28 mouse cellular contexts compared by ENCODE assay signal in the genomic region with DNA sequence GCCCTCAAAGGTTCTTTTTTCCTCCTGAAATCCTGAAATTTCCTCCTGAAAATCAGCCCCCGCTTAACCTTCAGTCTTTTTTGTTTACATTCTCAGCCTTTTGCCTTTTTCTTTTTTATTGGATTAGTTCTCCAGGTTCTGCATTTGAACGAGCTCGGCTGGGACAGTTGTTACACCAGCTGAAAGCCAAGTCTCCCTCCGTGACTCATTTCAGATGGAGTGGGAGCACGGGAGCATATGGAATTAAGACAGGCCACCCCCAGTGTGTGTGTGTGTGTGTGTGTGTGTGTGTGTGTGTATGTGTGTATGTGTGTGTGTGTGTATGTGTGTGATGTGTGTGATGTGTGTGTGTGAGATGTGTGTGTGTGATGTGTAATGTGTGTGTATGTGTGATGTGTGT. TPM values are rescaled to one million over a fixed set of nuclear protein-coding genes. Genes with fewer than 3 reads are reported as not detected.
"Had no signal": no experiment of that assay in that cellular context is flagged by ENCODE, and none has a peak within 500 bp of the region (broad histone marks: within the 10 kb centered on the region; RNA-seq: fewer than 3 reads in every experiment).

No protein-coding gene starts in this region.

- H3K9ac ChIP-seq: limb, embryonic 13.5 days; liver, embryonic 12.5 days; liver, embryonic 15.5 days; lung, embryonic 15.5 days; midbrain, embryonic 13.5 days; neural tube, embryonic 13.5 days; stomach, embryonic 15.5 days had no signal

- ATAC-seq: inflammation-experienced regulatory T-cells, adult 6 months; intestine, embryonic 16.5 days; liver, embryonic 12.5 days; midbrain, embryonic 13.5 days; midbrain, embryonic 16.5 days had no signal

- H3K4me1 ChIP-seq: liver, embryonic 15.5 days; lung, embryonic 15.5 days had no signal

- H3K27me3 ChIP-seq: lung, embryonic 15.5 days; neural tube, embryonic 13.5 days; stomach, embryonic 15.5 days had no signal

- DNase-seq: kidney, adult 18-20 months; kidney, adult 9 months; kidney, postnatal 14 days; kidney, postnatal 4 days; liver; lung, adult 18-20 months; lung, postnatal 10 days; lung, postnatal 36 days; retina, postnatal 1 day; spleen, adult 18-20 months; thymus, adult 18-20 months; thymus, postnatal 36 days had no signal

- H3K4me3 ChIP-seq: limb, embryonic 10.5 days; limb, embryonic 13.5 days; liver, embryonic 12.5 days; liver, embryonic 15.5 days; lung, embryonic 15.5 days; megakaryocyte, embryonic 14.5 days; midbrain, embryonic 10.5 days; midbrain, embryonic 13.5 days; myocyte; neural tube, embryonic 13.5 days; stomach, embryonic 15.5 days had no signal

- H3K36me3 ChIP-seq: limb, embryonic 10.5 days; limb, embryonic 13.5 days; liver, embryonic 12.5 days; liver, embryonic 15.5 days; lung, embryonic 15.5 days; midbrain, embryonic 10.5 days; midbrain, embryonic 13.5 days; neural tube, embryonic 13.5 days; stomach, embryonic 15.5 days had no signal

- H3K4me2 ChIP-seq: limb, embryonic 13.5 days; liver, embryonic 12.5 days; liver, embryonic 15.5 days; lung, embryonic 15.5 days; midbrain, embryonic 13.5 days; neural tube, embryonic 13.5 days; stomach, embryonic 15.5 days had no signal

- H3K27ac ChIP-seq: limb, embryonic 10.5 days; limb, embryonic 13.5 days; liver, embryonic 12.5 days; liver, embryonic 15.5 days; lung, embryonic 15.5 days; midbrain, embryonic 10.5 days; midbrain, embryonic 13.5 days; neural tube, embryonic 13.5 days; stomach, embryonic 15.5 days had no signal

- H3K9me3 ChIP-seq: limb, embryonic 10.5 days; limb, embryonic 13.5 days; liver, embryonic 12.5 days; liver, embryonic 15.5 days; lung, embryonic 15.5 days; megakaryocyte, embryonic 14.5 days; midbrain, embryonic 10.5 days; midbrain, embryonic 13.5 days; neural tube, embryonic 13.5 days; stomach, embryonic 15.5 days had no signal

RNA-seq across cellular contexts. Expression of a gene that starts 37.2 kb away (rescaled TPM):
- total RNA-seq: monocyte, adult 5-6 weeks; neutrophil, adult 5-6 weeks had no signal
- polyA plus RNA-seq: inflammation-experienced regulatory T-cells, adult 6 months; liver, embryonic 12.5 days; liver, embryonic 15.5 days; myocyte had no signal
